Mouse (Mus musculus) forebrain, embryonic 13.5 days (tissue): ENCODE data around the gene Eif4h. TPM values are rescaled to one million over a fixed set of nuclear protein-coding genes. Genes with fewer than 3 reads are reported as not detected.

Experiments
- ATAC-seq: fragments of 200-750 bp; cut with Nextera tagmentation; 2 replicates; pipeline ENCODE4 v1.8.0; 2017
- H3K27ac ChIP-seq: fragments of 300-500 bp; sonication (generic); 2 replicates; pipeline ENCODE4 v1.5.1; 2015; ENCODE audit warnings: inconsistent platforms, mild to moderate bottlenecking, moderate library complexity
- H3K27me3 ChIP-seq: fragments of 300-500 bp; sonication (generic); 2 replicates; pipeline ENCODE4 v1.6.1; 2015; ENCODE audit warnings: mild to moderate bottlenecking, inconsistent platforms
- H3K36me3 ChIP-seq: fragments of 300-500 bp; sonication (generic); 2 replicates; pipeline ENCODE4 v1.6.1; 2015; ENCODE audit warnings: mild to moderate bottlenecking, inconsistent platforms; ENCODE audit not compliant: poor library complexity, severe bottlenecking
- H3K4me1 ChIP-seq: fragments of 300-500 bp; sonication (generic); 2 replicates; pipeline ENCODE4 v1.6.1; 2015; ENCODE audit warnings: inconsistent platforms
- H3K4me2 ChIP-seq: fragments of 300-500 bp; sonication (generic); 2 replicates; pipeline ENCODE4 v1.6.1; 2015; ENCODE audit warnings: inconsistent platforms, mild to moderate bottlenecking, moderate library complexity
- H3K4me3 ChIP-seq: fragments of 300-500 bp; sonication (generic); 2 replicates; pipeline ENCODE4 v1.5.1; 2015; ENCODE audit warnings: mild to moderate bottlenecking, inconsistent platforms
- H3K9ac ChIP-seq: fragments of 300-500 bp; sonication (generic); 2 replicates; pipeline ENCODE4 v1.6.1; 2015; ENCODE audit warnings: mild to moderate bottlenecking, inconsistent platforms
- H3K9me3 ChIP-seq: fragments of 300-500 bp; sonication (generic); replicated peaks from 2 replicates; pipeline ENCODE4 v1.6.1; 2016; ENCODE audit warnings: inconsistent platforms
- WGBS: fragments of 180-500 bp; shearing (Covaris S2); methylation state at CpG from one replicate; pipeline ENCODE4 v1.1.7; 2015; 5-methylcytosine and 5-hydroxymethylcytosine counted together
- polyA plus RNA-seq: library from polyadenylated mRNA; unstranded; fragments of >200 nt; fragmentation: Nextera tagmentation; extraction: Ambion mirVana; gene quantifications from 2 replicates; pipeline ENCODE4 v1.2.1, GENCODE M21; 2015

The Eif4h gene
- polyA plus RNA-seq, 1 experiment from 2014 or later = 402 TPM

DNA sequence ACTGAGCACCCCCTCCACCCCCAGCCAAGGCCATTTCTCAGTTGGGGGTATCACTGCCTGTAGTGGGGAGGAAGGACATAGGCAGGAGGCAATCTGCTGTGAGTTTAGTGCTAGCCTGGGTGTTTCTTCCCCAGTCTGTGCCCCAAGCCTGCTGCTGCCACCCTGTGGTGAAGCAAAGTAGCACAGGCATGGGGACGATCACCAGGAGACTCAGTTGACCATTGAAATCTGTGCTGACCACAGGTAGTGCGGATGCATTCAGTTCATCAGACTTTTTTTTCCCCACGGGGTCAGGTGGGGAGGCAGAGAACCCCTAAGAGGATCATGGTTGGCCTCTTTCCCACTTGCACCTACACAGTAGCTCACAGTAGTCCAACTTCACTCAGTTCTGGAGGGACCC is 22.2 kb downstream of the Eif4h start:
- ATAC-seq = 0 out of 2 replicates have a peak, but pooled peaks have one; percentile 39

DNA sequence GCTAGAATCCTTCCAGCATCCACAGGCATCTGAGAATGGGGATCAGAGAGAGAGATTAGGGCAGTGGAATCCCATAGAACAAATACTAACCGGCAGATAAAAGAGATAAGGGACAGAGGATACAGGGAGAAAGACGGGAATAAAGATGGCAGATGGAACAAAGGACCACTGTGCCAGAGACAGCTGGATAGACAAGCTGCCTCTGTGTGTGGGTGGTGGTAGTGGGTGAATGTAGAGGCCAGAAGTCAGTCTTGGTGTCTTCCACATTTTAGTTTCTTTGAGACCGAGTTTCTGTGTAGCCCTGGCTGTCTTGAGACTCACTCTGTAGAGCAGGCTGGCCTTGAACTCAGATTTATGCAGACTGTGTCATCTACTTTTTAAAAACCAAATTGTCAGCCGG is 23.5 kb downstream of the Eif4h start:
- H3K4me1 ChIP-seq = no peaks in the 10 kb centered on the region
- WGBS = 72% methylated on average over 4 of the region's 4 CpGs
- no peak overlapping the region for H3K27ac ChIP-seq
- no peak overlapping the region for H3K9ac ChIP-seq
- no peak overlapping the region for H3K4me2 ChIP-seq
- no peaks in the 10 kb centered on the region for H3K27me3 ChIP-seq
- ATAC-seq = no peak
- H3K4me3 ChIP-seq = no peak overlapping the region
- H3K36me3 ChIP-seq = peaks cover 61% of the 10 kb centered on the region
- H3K9me3 ChIP-seq = no peaks in the 10 kb centered on the region

More for the DNA sequence above, 22.2 kb downstream of the Eif4h start:
- H3K27me3 ChIP-seq = no peaks in the 10 kb centered on the region
- no peak overlapping the region for H3K9ac ChIP-seq
- no peak overlapping the region for H3K4me3 ChIP-seq
- H3K27ac ChIP-seq = no peak overlapping the region
- 66% methylated on average over 3 of the region's 3 CpGs for WGBS
- no peaks in the 10 kb centered on the region for H3K9me3 ChIP-seq
- H3K4me1 ChIP-seq = peaks cover 4% of the 10 kb centered on the region; the same call in 1 of the 2 replicates
- no peak overlapping the region for H3K4me2 ChIP-seq
- peaks cover 74% of the 10 kb centered on the region for H3K36me3 ChIP-seq

DNA sequence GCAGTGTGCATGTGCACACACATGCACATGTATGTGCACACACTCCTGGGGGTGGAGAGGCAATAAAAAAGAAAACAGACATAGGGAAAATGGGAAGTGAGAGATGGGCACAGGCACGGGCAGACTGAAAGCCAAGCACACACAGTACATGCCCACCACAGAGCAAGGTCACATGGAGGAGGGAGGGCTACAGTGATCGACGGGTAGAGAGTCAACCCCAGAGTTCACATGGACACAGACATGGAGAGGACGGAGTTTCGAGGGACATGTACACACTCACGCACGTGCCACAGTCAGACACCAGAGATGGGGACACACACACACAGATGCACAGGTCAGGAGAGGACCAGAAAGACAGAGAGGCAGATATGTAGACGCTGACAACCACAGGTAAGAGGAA is 23.9 kb downstream of the Eif4h start:
- H3K27me3 ChIP-seq = no peaks in the 10 kb centered on the region
- peaks cover 57% of the 10 kb centered on the region for H3K36me3 ChIP-seq
- no peaks in the 10 kb centered on the region for H3K9me3 ChIP-seq
- H3K4me1 ChIP-seq = no peaks in the 10 kb centered on the region
- H3K4me2 ChIP-seq = no peak overlapping the region
- H3K4me3 ChIP-seq = no peak overlapping the region
- WGBS = 92% methylated on average over 8 of the region's 8 CpGs
- no peak overlapping the region for H3K9ac ChIP-seq
- no peak overlapping the region for H3K27ac ChIP-seq
- no peak for ATAC-seq

DNA sequence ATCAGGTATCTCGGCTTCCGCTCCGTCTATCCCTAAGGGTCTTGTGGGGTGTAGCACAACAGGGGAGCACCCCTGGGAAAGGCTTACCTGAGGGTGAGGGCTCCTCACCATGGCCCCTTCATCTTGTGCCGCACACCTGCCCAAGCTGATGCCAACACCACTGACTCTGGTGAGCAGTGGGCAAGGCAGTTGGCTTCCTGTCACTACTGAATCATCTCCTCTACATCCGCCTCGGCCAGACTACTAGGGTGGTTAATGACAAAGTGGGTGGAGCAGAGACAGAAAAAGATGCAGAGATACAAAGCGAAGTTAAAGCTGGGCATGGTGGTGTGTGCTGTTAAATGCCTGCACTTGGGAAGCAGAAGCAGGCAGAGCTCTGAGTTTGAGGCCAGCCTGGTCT is 24.5 kb downstream of the Eif4h start, which contains the start of gene Lat2:
Gene Lat2 (minus strand): TSS at position 224 of the 400 bp plus-strand sequence.
- Histone ChIP-seq H3K4me2 (no peak within 1 kb of the TSS), H3K4me3 (no peak within 1 kb of the TSS), H3K9me3 (no peaks in the 10 kb centered on the region), H3K4me1 (no peaks in the 10 kb centered on the region), H3K9ac (no peak within 1 kb of the TSS), H3K36me3 (peaks cover 51% of the 10 kb centered on the region), H3K27me3 (no peaks in the 10 kb centered on the region), H3K27ac (0 out of 2 replicates have a peak within 1 kb of the TSS, but pooled peaks have one; percentile 5)
- no peak for ATAC-seq
- WGBS = 88% methylated on average over 7 of the region's 7 CpGs

DNA sequence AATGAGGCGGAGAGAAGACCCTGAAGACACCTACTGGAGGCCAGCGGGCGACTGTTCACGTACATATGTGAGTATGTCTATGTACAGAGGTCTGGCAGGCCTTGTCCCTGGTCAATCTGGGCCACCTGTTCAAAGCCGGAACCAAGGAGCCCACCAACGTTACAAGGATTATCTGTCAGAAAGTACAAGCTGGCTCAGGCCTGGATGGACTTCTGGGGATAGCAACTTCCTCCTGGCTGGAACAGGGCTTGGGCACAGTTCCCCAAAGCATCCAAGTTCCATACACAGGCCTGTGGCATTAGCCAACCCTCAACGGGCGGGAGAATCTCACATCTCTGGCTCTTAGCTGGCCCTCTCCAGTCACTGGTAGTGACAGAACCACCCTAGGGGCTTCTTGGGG is 25.0 kb downstream of the Eif4h start:
- peaks cover 46% of the 10 kb centered on the region for H3K36me3 ChIP-seq
- H3K4me1 ChIP-seq = no peaks in the 10 kb centered on the region
- H3K27ac ChIP-seq = no peak overlapping the region
- ATAC-seq = no peak
- H3K4me3 ChIP-seq = no peak overlapping the region
- 88% methylated on average over 8 of the region's 8 CpGs for WGBS
- no peaks in the 10 kb centered on the region for H3K27me3 ChIP-seq
- H3K9me3 ChIP-seq = no peaks in the 10 kb centered on the region
- H3K9ac ChIP-seq = no peak overlapping the region
- no peak overlapping the region for H3K4me2 ChIP-seq

DNA sequence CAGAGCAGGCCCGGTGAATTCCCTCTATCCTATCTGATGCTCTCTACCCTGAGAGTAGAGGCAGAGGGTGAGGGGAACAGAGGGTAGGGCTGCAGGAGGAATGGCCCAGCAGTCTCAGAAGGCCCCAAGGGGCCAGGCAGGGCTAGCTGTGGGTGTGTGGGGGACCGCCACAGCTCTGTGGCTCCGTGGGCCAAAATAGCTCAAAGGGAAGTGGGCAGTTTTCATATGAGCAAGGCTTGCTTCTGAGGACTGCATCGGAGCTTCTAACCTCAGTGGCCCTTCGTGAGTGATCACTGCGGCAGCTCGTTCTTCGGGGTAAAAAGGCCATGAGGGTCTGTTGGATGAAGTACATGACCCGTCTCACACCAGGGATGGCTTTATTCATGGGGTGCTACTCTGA is 25.6 kb downstream of the Eif4h start:
- peak overlapping the region; percentile 5; the same call in 1 of the 2 replicates for H3K27ac ChIP-seq
- 91% methylated on average over 9 of the region's 9 CpGs for WGBS

DNA sequence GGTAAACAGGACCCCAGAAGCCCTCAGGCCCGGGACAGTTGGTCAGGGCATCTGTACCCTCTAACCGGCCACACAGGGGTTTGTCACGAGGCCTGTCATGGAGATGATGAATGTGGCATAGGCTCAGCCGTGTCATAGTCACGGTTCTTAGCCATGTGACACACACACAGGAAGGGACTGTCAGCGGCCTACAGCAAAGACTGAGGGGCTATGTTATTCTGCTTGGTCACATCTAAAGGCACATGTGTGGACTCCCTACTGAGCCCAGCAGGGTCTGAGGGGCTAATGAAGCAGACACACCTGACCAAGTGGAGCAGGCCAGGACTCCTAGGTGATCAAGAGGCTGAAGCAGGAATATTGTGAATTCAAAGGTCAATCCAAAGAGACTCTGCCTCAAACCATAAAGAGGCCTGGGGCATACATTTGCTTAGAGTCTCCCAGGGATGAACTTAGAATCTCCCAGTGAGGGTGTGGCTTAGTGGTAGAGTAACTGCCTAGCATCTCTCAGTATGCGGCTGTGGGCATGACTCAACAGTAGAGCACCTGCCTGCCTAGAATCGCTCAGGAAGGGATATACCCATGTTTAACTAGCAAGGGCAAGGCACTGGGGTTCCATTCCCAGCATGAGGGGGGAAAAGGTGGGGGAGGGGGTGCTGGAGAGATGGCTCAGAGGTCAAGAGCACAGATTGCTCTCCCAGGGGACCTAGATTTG is 27.3 kb downstream of the Eif4h start:
- ATAC-seq = no peak
- 68% methylated on average over 8 of the region's 8 CpGs for WGBS
- H3K27ac ChIP-seq = no peak overlapping the region

More for the DNA sequence above, 25.6 kb downstream of the Eif4h start:
- Histone ChIP-seq H3K27me3 (no peaks in the 10 kb centered on the region), H3K36me3 (peaks cover 40% of the 10 kb centered on the region), H3K9ac (no peak overlapping the region), H3K9me3 (no peaks in the 10 kb centered on the region), H3K4me3 (no peak overlapping the region), H3K4me1 (no peaks in the 10 kb centered on the region), H3K4me2 (no peak overlapping the region)
- ATAC-seq = no peak

DNA sequence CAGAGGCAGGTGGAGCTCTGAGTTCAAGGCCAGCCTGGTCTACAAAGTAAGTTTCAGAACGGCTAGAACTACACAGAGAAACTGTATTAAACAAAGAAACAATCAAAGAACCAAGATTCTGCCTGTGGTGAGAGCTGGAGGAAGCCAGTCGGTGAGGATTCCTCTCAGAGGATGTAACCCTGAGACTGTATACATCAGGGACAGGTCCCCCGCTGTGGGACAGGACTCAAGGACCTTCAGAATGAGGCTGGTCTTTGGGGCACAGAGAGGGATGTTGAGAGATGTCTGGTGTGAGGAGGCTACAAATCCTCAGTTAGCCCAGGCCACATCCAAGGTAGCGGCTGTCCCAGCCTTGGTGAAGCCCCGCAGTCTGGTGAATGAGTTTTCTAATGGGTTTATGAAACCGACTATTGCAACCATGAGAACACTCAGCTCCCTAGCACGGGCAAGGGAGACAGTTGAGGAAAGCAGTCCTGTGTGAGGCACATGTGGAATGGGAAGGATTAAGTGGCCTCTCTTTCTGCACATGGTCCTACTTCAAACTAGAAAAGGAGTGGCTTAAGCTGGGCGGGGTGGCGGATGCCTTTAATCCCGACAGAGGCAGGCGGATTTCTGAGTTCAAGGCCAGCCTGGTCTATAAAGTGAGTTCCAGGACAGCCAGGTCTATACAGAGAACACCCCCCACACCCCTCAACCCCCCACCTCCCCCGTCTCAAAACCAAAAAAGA is 29.2 kb downstream of the Eif4h start:
- H3K27me3 ChIP-seq = no peaks in the 10 kb centered on the region
- H3K9ac ChIP-seq = no peak overlapping the region
- peaks cover 11% of the 10 kb centered on the region for H3K36me3 ChIP-seq
- no peak overlapping the region for H3K4me2 ChIP-seq
- no peak overlapping the region for H3K4me3 ChIP-seq
- no peak for ATAC-seq
- 86% methylated on average over 12 of the region's 12 CpGs for WGBS
- no peaks in the 10 kb centered on the region for H3K4me1 ChIP-seq
- no peak overlapping the region for H3K27ac ChIP-seq
- no peaks in the 10 kb centered on the region for H3K9me3 ChIP-seq

More for the DNA sequence above, 27.3 kb downstream of the Eif4h start:
- H3K9ac ChIP-seq = 0 out of 2 replicates have a peak overlapping the region, but pooled peaks have one; percentile 12
- peaks cover 23% of the 10 kb centered on the region for H3K36me3 ChIP-seq
- no peaks in the 10 kb centered on the region for H3K9me3 ChIP-seq
- H3K27me3 ChIP-seq = no peaks in the 10 kb centered on the region
- H3K4me2 ChIP-seq = no peak overlapping the region
- H3K4me3 ChIP-seq = no peak overlapping the region
- no peaks in the 10 kb centered on the region for H3K4me1 ChIP-seq

DNA sequence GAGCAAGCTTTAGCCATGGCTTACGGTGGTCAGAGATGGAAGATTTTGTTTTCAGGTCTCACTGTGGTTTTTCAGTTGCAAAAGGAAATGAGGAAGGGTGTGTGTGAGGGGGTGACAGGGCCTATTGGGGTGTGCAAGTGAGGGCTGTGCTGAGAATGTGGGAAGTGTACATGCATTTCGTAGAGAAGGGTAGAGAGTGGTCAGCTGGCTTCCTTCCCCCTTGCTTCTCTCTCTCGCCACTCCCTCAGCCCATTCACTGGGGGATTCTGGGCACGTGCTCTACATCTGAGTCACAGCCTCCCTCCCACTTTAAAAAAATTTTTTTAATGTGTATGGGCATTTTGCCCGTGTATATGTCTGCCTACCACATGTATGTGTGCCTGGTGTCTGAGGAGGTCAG is 32.2 kb downstream of the Eif4h start:
- Histone ChIP-seq H3K4me1 (no peaks in the 10 kb centered on the region), H3K4me3 (no peak overlapping the region), H3K9me3 (no peaks in the 10 kb centered on the region), H3K36me3 (peaks cover 8% of the 10 kb centered on the region; the same call in 1 of the 2 replicates), H3K9ac (no peak overlapping the region), H3K27ac (no peak overlapping the region), H3K27me3 (no peaks in the 10 kb centered on the region), H3K4me2 (no peak overlapping the region)
- WGBS = 72% methylated on average over 5 of the region's 5 CpGs
- ATAC-seq = no peak

DNA sequence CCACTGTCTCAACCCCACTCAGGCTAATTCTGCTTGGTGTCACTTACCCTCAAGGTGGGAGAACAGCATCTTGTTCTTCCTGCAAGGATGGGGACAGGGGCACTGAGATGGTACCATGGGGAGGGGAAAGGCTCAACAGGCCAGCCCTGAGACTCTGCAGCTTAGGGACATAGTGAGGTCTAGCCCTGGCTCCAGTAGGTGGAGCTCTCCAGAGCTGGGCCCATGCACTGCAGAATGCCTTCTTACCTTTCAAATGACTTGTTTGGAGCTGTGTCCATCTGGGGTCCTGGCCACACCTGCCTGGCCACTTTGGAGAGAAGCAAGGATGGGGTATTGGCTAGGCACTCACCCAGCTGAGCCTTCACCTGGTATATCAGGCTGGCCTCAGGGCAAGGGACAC is 33.0 kb downstream of the Eif4h start:
- no peak for ATAC-seq
- Histone ChIP-seq H3K27me3 (no peaks in the 10 kb centered on the region), H3K4me3 (no peak overlapping the region), H3K4me1 (no peaks in the 10 kb centered on the region), H3K9me3 (no peaks in the 10 kb centered on the region), H3K27ac (no peak overlapping the region), H3K9ac (no peak overlapping the region), H3K36me3 (peaks cover 11% of the 10 kb centered on the region; the same call in 1 of the 2 replicates), H3K4me2 (no peak overlapping the region)

DNA sequence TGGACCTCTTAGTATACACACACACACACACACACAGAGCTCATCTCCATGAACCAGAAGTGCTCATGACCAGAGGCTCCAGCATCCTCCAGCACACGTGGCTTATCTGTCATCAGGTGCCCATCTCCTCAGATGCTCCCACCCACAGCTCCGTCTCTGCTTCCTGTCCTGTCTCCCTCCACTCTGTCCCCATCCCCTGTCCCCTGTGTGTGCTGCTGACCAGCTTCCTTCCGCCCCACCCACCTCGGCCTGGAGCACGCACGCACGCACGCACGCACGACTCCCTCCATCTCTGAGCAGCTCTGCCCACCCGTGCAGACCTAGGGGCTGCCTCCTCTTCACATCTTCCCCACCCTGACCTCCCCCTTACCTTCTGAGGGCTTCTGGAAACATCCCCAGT is 34.9 kb downstream of the Eif4h start:
- Histone ChIP-seq H3K4me1 (no peaks in the 10 kb centered on the region), H3K4me3 (no peak overlapping the region), H3K4me2 (no peak overlapping the region), H3K27me3 (no peaks in the 10 kb centered on the region), H3K9me3 (no peaks in the 10 kb centered on the region), H3K9ac (no peak overlapping the region), H3K27ac (no peak overlapping the region), H3K36me3 (peaks cover 23% of the 10 kb centered on the region)
- no peak for ATAC-seq
- WGBS = 86% methylated on average over 11 of the region's 11 CpGs

DNA sequence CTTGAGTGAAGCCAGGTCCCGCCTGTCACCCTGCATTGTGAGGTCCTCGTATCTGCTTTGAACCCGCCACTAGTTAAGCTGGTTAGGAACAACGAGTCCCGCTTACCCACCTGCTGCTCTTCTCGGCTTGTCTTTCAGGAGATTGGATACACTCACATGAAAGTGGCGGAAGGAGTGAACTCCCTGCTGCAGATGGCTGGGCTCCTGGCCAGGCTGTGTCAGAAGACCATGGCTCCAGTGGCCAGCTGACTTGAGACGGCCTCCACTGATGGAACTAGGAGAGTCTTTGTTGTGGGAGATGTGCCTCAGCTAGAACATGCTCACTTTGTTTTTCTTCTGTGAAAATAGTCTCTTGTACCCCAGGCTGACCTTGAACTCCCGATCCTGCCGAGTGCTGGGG is 41.6 kb downstream of the Eif4h start:
- Histone ChIP-seq H3K4me3 (no peak overlapping the region), H3K4me2 (no peak overlapping the region), H3K27ac (no peak overlapping the region; the same call in 1 of the 2 replicates), H3K9me3 (no peaks in the 10 kb centered on the region), H3K27me3 (no peaks in the 10 kb centered on the region), H3K4me1 (no peaks in the 10 kb centered on the region), H3K9ac (no peak overlapping the region), H3K36me3 (peaks cover 83% of the 10 kb centered on the region)
- ATAC-seq = no peak
- WGBS = 85% methylated on average over 10 of the region's 10 CpGs
